Mouse (Mus musculus) lung, embryonic 14.5 days (tissue): ENCODE data around the gene Tcf7l1. TPM values are rescaled to one million over a fixed set of nuclear protein-coding genes. Genes with fewer than 3 reads are reported as not detected.

Experiments used
- ATAC-seq: fragments of 200-750 bp; cut with Nextera tagmentation; 2 replicates; pipeline ENCODE4 v1.8.0; 2017; ENCODE audit warnings: mild to moderate bottlenecking, moderate TSS enrichment, moderate library complexity; ENCODE audit not compliant: insufficient read depth
- DNase-seq: peaks from one replicate; pipeline ENCODE4 v3.0.0-alpha.2; 2015
- H3K27ac ChIP-seq: fragments of 300-500 bp; sonication (generic); 2 replicates; pipeline ENCODE4 v1.5.1; 2014; ENCODE audit warnings: low read depth, mild to moderate bottlenecking, moderate library complexity
- H3K27me3 ChIP-seq: fragments of 300-500 bp; sonication (generic); 2 replicates; pipeline ENCODE4 v1.6.1; 2014; ENCODE audit warnings: low read length, control low read depth; ENCODE audit not compliant: insufficient read depth
- H3K36me3 ChIP-seq: fragments of 300-500 bp; sonication (generic); 2 replicates; pipeline ENCODE4 v1.6.1; 2014; ENCODE audit warnings: control low read depth; ENCODE audit not compliant: insufficient read depth
- H3K4me1 ChIP-seq: fragments of 300-500 bp; sonication (generic); 2 replicates; pipeline ENCODE4 v1.6.1; 2014; ENCODE audit warnings: antibody characterized with exemption, control low read depth; ENCODE audit not compliant: insufficient read depth
- H3K4me2 ChIP-seq: fragments of 300-500 bp; sonication (generic); 2 replicates; pipeline ENCODE4 v1.6.1; 2014; ENCODE audit warnings: mild to moderate bottlenecking
- H3K4me3 ChIP-seq: fragments of 300-500 bp; sonication (generic); 2 replicates; pipeline ENCODE4 v1.5.1; 2014; ENCODE audit warnings: low read depth, low read length
- H3K9ac ChIP-seq: fragments of 300-500 bp; sonication (generic); 2 replicates; pipeline ENCODE4 v1.6.1; 2014
- H3K9me3 ChIP-seq: fragments of 300-500 bp; sonication (generic); 2 replicates; pipeline ENCODE4 v1.6.1; 2016; ENCODE audit warnings: low read depth, low read length, control low read depth
- CTCF ChIP-seq: IDR thresholded peaks from 2 replicates; pipeline ENCODE4 v1.5.1; 2016; ENCODE audit warnings: antibody characterized with exemption, low read depth
- whole genome bisulfite sequencing: fragments of 180-500 bp; shearing (Covaris S2); extraction: QIAGEN DNeasy Blood & Tissue Kit; methylation state at CpG from one replicate; pipeline ENCODE4 v1.1.7; 2014; 5-methylcytosine and 5-hydroxymethylcytosine counted together
- polyA plus RNA-seq: library from polyadenylated mRNA; unstranded; fragments of >200 nt; fragmentation: Nextera tagmentation; extraction: Ambion mirVana; gene quantifications from 2 replicates; pipeline ENCODE4 v1.2.1, GENCODE M21; 2014

Tcf7l1 gene
- polyA plus RNA-seq, 1 experiment from 2014 or later, result 41.1 TPM

GRCm38 (mm10) chr6:72616643-72617288 is 172.3 kb downstream of the Tcf7l1 start, which contains the start of gene Tgoln1:
Gene Tgoln1 (minus strand): TSS chr6:72617000.
- TF ChIP-seq CTCF, result no peak
- peak within 1 kb of the TSS; percentile 79 for H3K9ac ChIP-seq
- H3K4me1 ChIP-seq, result peaks cover 20% of the 10 kb centered on the region
- peak; percentile 98 for DNase-seq
- under 1% methylated on average over 41 of the region's 41 CpGs for WGBS
- no peaks in the 10 kb centered on the region for H3K27me3 ChIP-seq
- ATAC-seq, result peak; percentile 96
- peaks cover 14% of the 10 kb centered on the region for H3K36me3 ChIP-seq
- no peaks in the 10 kb centered on the region for H3K9me3 ChIP-seq
- peak within 1 kb of the TSS; percentile 89 for H3K27ac ChIP-seq
- H3K4me3 ChIP-seq, result peak within 1 kb of the TSS; percentile 81
- peak within 1 kb of the TSS; percentile 81 for H3K4me2 ChIP-seq

- DNase-seq (peak; percentile 6), ATAC-seq (no peak)
- WGBS, result 19% methylated on average over 25 of the region's 25 CpGs
- H3K4me3 ChIP-seq, result peak overlapping the region; percentile 81
- no peaks in the 10 kb centered on the region for H3K27me3 ChIP-seq
- peak overlapping the region; percentile 24; the same call in 1 of the 2 replicates for H3K27ac ChIP-seq
- no peaks in the 10 kb centered on the region for H3K9me3 ChIP-seq
- H3K9ac ChIP-seq, result peak overlapping the region; percentile 79
- TF ChIP-seq CTCF, result no peak
- peaks cover 23% of the 10 kb centered on the region for H3K36me3 ChIP-seq
- H3K4me2 ChIP-seq, result peak overlapping the region; percentile 81
- peaks cover 20% of the 10 kb centered on the region for H3K4me1 ChIP-seq
Observed at GRCm38 (mm10) chr6:72615561-72616375, 173.3 kb downstream of the Tcf7l1 start.

- H3K27me3 ChIP-seq, result no peaks in the 10 kb centered on the region
Observed at GRCm38 (mm10) chr6:72615151-72615550, 173.9 kb downstream of the Tcf7l1 start.

GRCm38 (mm10) chr6:72610261-72610660 is 178.8 kb downstream of the Tcf7l1 start:
- Histone ChIP-seq H3K4me1 (peaks cover 9% of the 10 kb centered on the region), H3K9ac (no peak overlapping the region), H3K4me2 (no peak overlapping the region), H3K36me3 (peaks cover 70% of the 10 kb centered on the region), H3K27ac (no peak overlapping the region), H3K27me3 (no peaks in the 10 kb centered on the region), H3K9me3 (no peaks in the 10 kb centered on the region), H3K4me3 (no peak overlapping the region)
- TF ChIP-seq CTCF, result no peak
- DNase-seq (no peak), ATAC-seq (no peak)
- 55% methylated on average over 4 of the region's 4 CpGs for WGBS

More at GRCm38 (mm10) chr6:72615151-72615550, 173.9 kb downstream of the Tcf7l1 start:
- Histone ChIP-seq H3K36me3 (peaks cover 29% of the 10 kb centered on the region), H3K27ac (no peak overlapping the region), H3K9ac (peak overlapping the region; percentile 79), H3K4me3 (peak overlapping the region; percentile 81), H3K4me1 (peaks cover 20% of the 10 kb centered on the region), H3K4me2 (peak overlapping the region; percentile 81), H3K9me3 (no peaks in the 10 kb centered on the region)
- TF ChIP-seq CTCF, result no peak
- DNase-seq (no peak), ATAC-seq (no peak)
- WGBS, result 49% methylated on average over 2 of the region's 2 CpGs

- Histone ChIP-seq H3K9ac (no peak overlapping the region), H3K4me2 (no peak overlapping the region), H3K36me3 (peaks cover 80% of the 10 kb centered on the region), H3K9me3 (no peaks in the 10 kb centered on the region), H3K4me1 (no peaks in the 10 kb centered on the region), H3K27ac (no peak overlapping the region), H3K27me3 (no peaks in the 10 kb centered on the region), H3K4me3 (no peak overlapping the region)
- ATAC-seq (no peak), DNase-seq (no peak)
- 93% methylated on average over 4 of the region's 4 CpGs for WGBS
- TF ChIP-seq CTCF, result no peak
Observed at GRCm38 (mm10) chr6:72608662-72609184, 180.3 kb downstream of the Tcf7l1 start.

- no peak for DNase-seq
- H3K4me3 ChIP-seq, result no peak overlapping the region
- no peak overlapping the region for H3K9ac ChIP-seq
- H3K9me3 ChIP-seq, result no peaks in the 10 kb centered on the region
- no peaks in the 10 kb centered on the region for H3K4me1 ChIP-seq
- H3K4me2 ChIP-seq, result no peak overlapping the region
- ATAC-seq, result no peak
- 78% methylated on average over 5 of the region's 5 CpGs for WGBS
- no peaks in the 10 kb centered on the region for H3K27me3 ChIP-seq
- H3K27ac ChIP-seq, result no peak overlapping the region
- H3K36me3 ChIP-seq, result peaks cover 72% of the 10 kb centered on the region
- TF ChIP-seq CTCF, result no peak
Observed at GRCm38 (mm10) chr6:72607676-72608075, 181.4 kb downstream of the Tcf7l1 start.

- Histone ChIP-seq H3K36me3 (peaks cover 69% of the 10 kb centered on the region), H3K27me3 (no peaks in the 10 kb centered on the region), H3K27ac (no peak overlapping the region), H3K4me2 (no peak overlapping the region), H3K9me3 (no peaks in the 10 kb centered on the region), H3K9ac (no peak overlapping the region), H3K4me3 (no peak overlapping the region), H3K4me1 (no peaks in the 10 kb centered on the region)
- ATAC-seq, result no peak
- 82% methylated on average over 4 of the region's 4 CpGs for WGBS
- TF ChIP-seq CTCF, result no peak
- no peak for DNase-seq
Observed at GRCm38 (mm10) chr6:72607060-72607459, 182.0 kb downstream of the Tcf7l1 start.
